Mouse (Mus musculus): Measurements from ENCODE around the gene Upk3bl. TPM values are rescaled to one million over a fixed set of nuclear protein-coding genes. Genes with fewer than 3 reads are reported as not detected.
A peak's percentile ranks its signal among the peaks of the same experiment; 100 is the strongest.
"Not testable (repeated sequence)": the region's sequence is repeated elsewhere in the genome, so short reads cannot be mapped to it uniquely, and the experiment has no call there.

The Upk3bl gene
- polyA plus RNA-seq, 1 experiment = not detected

- not testable (repeated sequence) for H3K27ac ChIP-seq (replicated peaks; ENCODE audit: low read depth, low read length); H3K4me3 ChIP-seq (ENCODE audit: insufficient read depth, low read depth, low read length); H3K4me1 ChIP-seq (ENCODE audit: control insufficient read depth, insufficient read depth, insufficient read length, low read length)
Observed at GRCm38 (mm10) chr5:136066404-136067148, 12.3 kb downstream of the Upk3bl start.

- Histone ChIP-seq H3K4me3 (ENCODE audit: insufficient read depth, low read depth, low read length) (no peak overlapping the region), H3K4me1 (ENCODE audit: control insufficient read depth, insufficient read depth, insufficient read length, low read length) (0 out of 2 replicates have a peak, but pooled peaks cover 3% of the 10 kb centered on the region), H3K27ac (replicated peaks; ENCODE audit: low read depth, low read length) (0 out of 2 replicates have a peak overlapping the region, but pooled peaks have one; percentile 55)
Observed at GRCm38 (mm10) chr5:136069411-136069810, 15.1 kb downstream of the Upk3bl start.

- no peak overlapping the region for H3K4me3 ChIP-seq (ENCODE audit: insufficient read depth, low read depth, low read length)
- H3K27ac ChIP-seq (replicated peaks; ENCODE audit: low read depth, low read length) = no peak overlapping the region
- H3K4me1 ChIP-seq (ENCODE audit: control insufficient read depth, insufficient read depth, insufficient read length, low read length) = peaks cover 19% of the 10 kb centered on the region
Observed at GRCm38 (mm10) chr5:136073051-136073450, 18.8 kb downstream of the Upk3bl start.

- peaks cover 19% of the 10 kb centered on the region for H3K4me1 ChIP-seq (ENCODE audit: control insufficient read depth, insufficient read depth, insufficient read length, low read length)
- no peak overlapping the region for H3K27ac ChIP-seq (replicated peaks; ENCODE audit: low read depth, low read length)
- no peak overlapping the region for H3K4me3 ChIP-seq (ENCODE audit: insufficient read depth, low read depth, low read length)
Observed at GRCm38 (mm10) chr5:136073526-136073925, 19.2 kb downstream of the Upk3bl start.

GRCm38 (mm10) chr5:136075076-136075475, 20.8 kb downstream of the Upk3bl start:
- Histone ChIP-seq H3K4me3 (ENCODE audit: insufficient read depth, low read depth, low read length) (no peak overlapping the region), H3K27ac (replicated peaks; ENCODE audit: low read depth, low read length) (no peak overlapping the region), H3K4me1 (ENCODE audit: control insufficient read depth, insufficient read depth, insufficient read length, low read length) (peaks cover 19% of the 10 kb centered on the region)

- H3K27ac ChIP-seq (replicated peaks; ENCODE audit: low read depth, low read length) = peak overlapping the region; percentile 84
Observed at GRCm38 (mm10) chr5:136076284-136076683, 22.0 kb downstream of the Upk3bl start.

GRCm38 (mm10) chr5:136077001-136077550, 22.8 kb downstream of the Upk3bl start:
- no peak overlapping the region for H3K4me3 ChIP-seq (ENCODE audit: insufficient read depth, low read depth, low read length)
- H3K4me1 ChIP-seq (ENCODE audit: control insufficient read depth, insufficient read depth, insufficient read length, low read length) = peaks cover 19% of the 10 kb centered on the region
- H3K27ac ChIP-seq (replicated peaks; ENCODE audit: low read depth, low read length) = peak overlapping the region; percentile 89

More at GRCm38 (mm10) chr5:136076284-136076683, 22.0 kb downstream of the Upk3bl start:
- Histone ChIP-seq H3K4me1 (ENCODE audit: control insufficient read depth, insufficient read depth, insufficient read length, low read length) (peaks cover 19% of the 10 kb centered on the region), H3K4me3 (ENCODE audit: insufficient read depth, low read depth, low read length) (no peak overlapping the region)

- Histone ChIP-seq H3K27ac (replicated peaks; ENCODE audit: low read depth, low read length) (peak overlapping the region; percentile 89; the same call in 1 of the 2 replicates), H3K4me3 (ENCODE audit: insufficient read depth, low read depth, low read length) (no peak overlapping the region), H3K4me1 (ENCODE audit: control insufficient read depth, insufficient read depth, insufficient read length, low read length) (peaks cover 18% of the 10 kb centered on the region)
Observed at GRCm38 (mm10) chr5:136078136-136078535, 23.8 kb downstream of the Upk3bl start.

- Histone ChIP-seq H3K4me1 (ENCODE audit: control insufficient read depth, insufficient read depth, insufficient read length, low read length) (peaks cover 7% of the 10 kb centered on the region), H3K4me3 (ENCODE audit: insufficient read depth, low read depth, low read length) (no peak overlapping the region), H3K27ac (replicated peaks; ENCODE audit: low read depth, low read length) (no peak overlapping the region)
Observed at GRCm38 (mm10) chr5:136082345-136082744, 28.1 kb downstream of the Upk3bl start.

GRCm38 (mm10) chr5:136083669-136084107, 29.4 kb downstream of the Upk3bl start, which contains the start of gene Rasa4:
Rasa4 (plus strand) TSS chr5:136083916.
- H3K4me1 ChIP-seq (ENCODE audit: control insufficient read depth, insufficient read depth, insufficient read length, low read length) = peaks cover 10% of the 10 kb centered on the region
- H3K4me3 ChIP-seq (ENCODE audit: insufficient read depth, low read depth, low read length) = peak within 1 kb of the TSS; percentile 73
- H3K27ac ChIP-seq (replicated peaks; ENCODE audit: low read depth, low read length) = peak within 1 kb of the TSS; percentile 19

- H3K27ac ChIP-seq (replicated peaks; ENCODE audit: low read depth, low read length) = peak overlapping the region; percentile 19
- H3K4me1 ChIP-seq (ENCODE audit: control insufficient read depth, insufficient read depth, insufficient read length, low read length) = peaks cover 10% of the 10 kb centered on the region
- H3K4me3 ChIP-seq (ENCODE audit: insufficient read depth, low read depth, low read length) = peak overlapping the region; percentile 73
Observed at GRCm38 (mm10) chr5:136084144-136084881, 30.0 kb downstream of the Upk3bl start.

GRCm38 (mm10) chr5:136084891-136085651, 30.8 kb downstream of the Upk3bl start:
- Histone ChIP-seq H3K4me3 (ENCODE audit: insufficient read depth, low read depth, low read length) (peak overlapping the region; percentile 73), H3K27ac (replicated peaks; ENCODE audit: low read depth, low read length) (peak overlapping the region; percentile 22), H3K4me1 (ENCODE audit: control insufficient read depth, insufficient read depth, insufficient read length, low read length) (peaks cover 10% of the 10 kb centered on the region)

- Histone ChIP-seq H3K4me3 (ENCODE audit: insufficient read depth, low read depth, low read length) (peak overlapping the region; percentile 73), H3K27ac (replicated peaks; ENCODE audit: low read depth, low read length) (peak overlapping the region; percentile 14; the same call in 1 of the 2 replicates), H3K4me1 (ENCODE audit: control insufficient read depth, insufficient read depth, insufficient read length, low read length) (peaks cover 10% of the 10 kb centered on the region)
Observed at GRCm38 (mm10) chr5:136086290-136086689, 32.0 kb downstream of the Upk3bl start.

- H3K4me3 ChIP-seq (ENCODE audit: insufficient read depth, low read depth, low read length) = no peak overlapping the region
- no peak overlapping the region for H3K27ac ChIP-seq (replicated peaks; ENCODE audit: low read depth, low read length)
Observed at GRCm38 (mm10) chr5:136088821-136089575, 34.7 kb downstream of the Upk3bl start.

More at GRCm38 (mm10) chr5:136088821-136089575, 34.7 kb downstream of the Upk3bl start:
- peaks cover 10% of the 10 kb centered on the region for H3K4me1 ChIP-seq (ENCODE audit: control insufficient read depth, insufficient read depth, insufficient read length, low read length)

All from brown adipose tissue, adult 24 weeks (tissue).